Mouse (Mus musculus) thymus, postnatal 25 days (tissue): Measurements from ENCODE around the gene Stx1a.
"Not testable (repeated sequence)": the region's sequence is repeated elsewhere in the genome, so short reads cannot be mapped to it uniquely, and the experiment has no call there.

Experiments
- DNase-seq: peaks from one replicate; pipeline ENCODE4 v3.0.0; 2022

Gene Stx1a

DNA sequence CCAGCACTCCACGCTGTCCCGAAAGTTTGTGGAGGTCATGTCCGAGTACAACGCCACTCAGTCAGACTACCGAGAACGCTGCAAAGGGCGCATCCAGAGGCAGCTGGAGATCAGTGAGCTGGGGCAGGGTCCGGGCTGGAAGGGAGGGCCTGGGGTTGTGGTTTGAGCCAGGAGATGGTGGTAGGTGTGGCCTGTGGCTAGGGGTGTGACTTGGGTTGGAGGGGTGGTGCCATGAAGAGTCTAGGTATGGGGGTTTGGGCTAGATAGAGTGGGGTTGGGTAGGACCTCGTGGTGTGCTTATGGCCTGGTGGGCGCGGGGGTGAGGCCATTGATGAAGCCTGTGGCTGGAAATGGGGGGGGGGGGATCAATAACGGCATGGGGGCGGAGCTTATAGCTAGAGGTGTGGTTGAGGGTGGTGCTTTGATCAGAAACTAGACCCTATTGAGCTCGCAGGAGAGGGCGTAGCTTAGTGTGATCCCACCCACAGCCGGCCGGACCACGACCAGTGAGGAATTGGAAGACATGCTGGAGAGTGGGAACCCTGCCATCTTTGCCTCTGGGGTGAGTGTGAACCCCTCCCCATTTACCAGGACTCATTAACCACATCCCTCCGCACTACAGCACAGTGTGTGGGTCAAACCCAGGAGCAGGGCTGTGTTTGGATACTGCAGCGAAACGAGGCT is 19.0 kb downstream of the Stx1a start:
- DNase-seq, result no peak

DNA sequence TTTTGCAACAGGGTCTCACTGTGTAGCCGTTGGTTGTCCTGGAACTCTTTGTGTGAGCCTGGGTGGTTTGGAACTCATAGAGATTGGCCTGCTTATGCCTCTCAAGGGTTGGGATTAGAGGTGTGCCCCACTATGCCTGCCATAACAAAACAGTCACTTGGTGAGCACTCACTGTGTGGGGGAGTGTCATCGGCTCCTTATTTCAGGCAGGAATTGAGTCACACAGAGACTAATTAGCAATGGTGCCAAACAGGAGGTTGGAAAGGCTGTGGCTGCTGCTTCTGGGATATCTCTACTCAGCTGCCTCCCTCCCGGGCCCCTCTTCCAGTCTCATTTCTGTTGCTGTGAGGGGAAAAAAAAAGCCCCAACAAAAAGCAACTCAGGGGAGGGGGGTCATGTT is 21.3 kb downstream of the Stx1a start:
- DNase-seq, result no peak

DNA sequence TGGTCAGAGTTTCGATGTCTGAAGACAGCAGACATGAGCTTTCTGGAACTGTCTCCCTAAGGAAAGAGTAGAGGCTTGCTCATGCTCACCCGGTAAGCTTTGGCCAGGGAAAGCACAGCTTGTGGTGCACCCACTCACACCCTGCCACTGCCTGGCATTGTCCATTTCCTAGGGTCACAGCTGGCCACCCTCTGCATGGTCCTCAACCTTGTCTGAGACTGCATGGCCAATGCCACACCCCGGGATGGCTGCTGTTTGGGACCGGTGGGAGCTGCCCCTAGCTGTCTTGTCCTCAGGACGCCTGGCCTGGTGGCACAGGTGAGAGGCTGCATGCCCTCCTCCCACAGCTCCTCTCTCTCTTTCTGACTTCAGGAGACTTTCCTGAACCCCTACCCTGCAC is 25.3 kb downstream of the Stx1a start:
- no peak for DNase-seq

DNA sequence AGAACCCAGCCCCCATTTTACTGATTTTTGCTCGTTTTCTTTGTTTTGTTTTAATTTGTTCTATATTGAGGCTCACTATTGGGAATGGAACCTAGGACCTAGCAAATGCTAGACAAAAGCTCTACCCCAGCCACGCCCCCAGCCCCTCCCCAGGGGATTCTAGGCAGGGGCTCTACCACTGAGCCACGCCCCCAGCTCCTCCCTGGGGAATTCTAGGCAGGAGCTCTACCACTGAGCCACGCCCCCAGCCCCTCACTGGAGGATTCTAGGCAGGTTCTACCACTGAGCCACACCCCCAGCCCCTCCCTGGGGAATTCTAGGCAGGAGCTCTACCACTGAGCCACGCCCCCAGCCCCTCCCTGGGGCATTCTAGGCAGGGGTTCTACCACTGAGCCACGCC is 26.0 kb downstream of the Stx1a start:
- not testable (repeated sequence) for DNase-seq

DNA sequence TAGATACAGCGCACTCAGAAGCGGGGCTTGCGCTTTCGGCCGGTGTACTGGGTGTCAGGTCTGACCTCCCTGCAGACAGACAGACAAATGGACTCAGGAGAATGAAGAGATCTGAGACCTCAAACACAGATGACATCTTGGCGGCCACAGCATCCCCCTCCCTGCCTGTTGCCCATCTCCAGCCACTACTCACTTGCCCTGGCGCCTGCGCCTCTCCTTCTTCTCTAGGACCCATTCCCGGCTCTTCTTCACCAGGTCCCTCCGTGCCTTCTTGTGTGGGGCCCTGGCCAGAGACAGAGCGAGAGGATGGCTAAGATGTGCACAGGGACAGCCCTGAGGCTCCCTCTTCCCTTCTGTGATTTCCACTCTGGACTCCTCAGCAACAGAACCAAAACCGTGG is 30.1 kb downstream of the Stx1a start:
- DNase-seq, result no peak

DNA sequence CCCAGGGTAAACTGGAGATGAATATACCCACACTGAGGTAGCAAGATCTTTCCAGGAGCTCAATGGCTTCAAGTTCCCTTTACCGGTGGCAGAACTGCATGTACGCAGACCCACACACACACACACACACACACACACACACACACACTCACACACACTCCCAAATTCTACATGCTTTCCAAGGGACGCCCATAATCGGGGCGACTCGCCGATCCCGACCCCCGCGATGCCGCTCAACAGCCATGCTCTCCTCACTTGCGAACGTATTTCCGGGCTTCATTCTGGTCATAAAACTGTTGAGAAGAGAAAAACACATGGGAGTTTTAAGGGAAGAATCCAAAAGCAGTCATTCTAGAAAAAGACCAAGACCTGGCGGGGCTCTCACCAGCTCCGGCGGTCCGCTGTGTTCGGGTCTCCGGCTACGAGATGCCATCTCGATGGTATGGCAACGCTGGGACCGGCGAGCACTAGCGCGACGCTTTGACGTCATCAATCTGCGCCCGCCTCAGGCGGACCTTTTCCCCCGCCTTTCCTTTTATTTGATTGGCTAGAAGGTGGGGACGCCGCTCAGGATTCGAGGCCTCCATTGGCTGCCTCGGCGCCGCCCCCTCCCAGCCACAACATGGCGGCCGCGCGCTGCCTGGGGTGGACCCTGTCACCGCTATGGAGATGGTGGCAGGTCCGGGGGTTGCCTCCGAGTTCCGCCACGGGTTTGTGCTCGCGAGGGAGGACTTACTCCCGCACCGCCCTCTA is 40.5 kb downstream of the Stx1a start, which contains the start of gene Dnajc30:
Gene Dnajc30 (plus strand): TSS at position 574 of the 753 bp plus-strand sequence.
- DNase-seq, result peak; percentile 96

DNA sequence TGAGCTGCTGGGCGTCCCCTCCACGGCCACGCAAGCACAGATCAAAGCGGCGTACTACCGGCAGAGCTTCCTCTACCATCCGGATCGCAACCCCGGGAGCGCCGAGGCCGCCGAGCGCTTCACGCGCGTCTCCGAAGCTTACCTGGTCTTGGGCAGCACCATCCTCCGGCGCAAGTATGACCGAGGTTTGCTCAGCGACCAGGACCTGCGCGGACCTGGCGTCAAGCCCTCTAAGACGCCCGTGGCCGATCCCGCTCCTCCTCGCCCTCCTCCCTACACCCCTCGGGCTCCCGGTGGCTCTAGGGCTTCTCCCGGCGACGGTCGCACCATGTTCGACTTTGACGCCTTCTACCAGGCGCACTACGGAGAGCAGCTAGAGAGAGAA is 41.1 kb downstream of the Stx1a start:
- no peak for DNase-seq

DNA sequence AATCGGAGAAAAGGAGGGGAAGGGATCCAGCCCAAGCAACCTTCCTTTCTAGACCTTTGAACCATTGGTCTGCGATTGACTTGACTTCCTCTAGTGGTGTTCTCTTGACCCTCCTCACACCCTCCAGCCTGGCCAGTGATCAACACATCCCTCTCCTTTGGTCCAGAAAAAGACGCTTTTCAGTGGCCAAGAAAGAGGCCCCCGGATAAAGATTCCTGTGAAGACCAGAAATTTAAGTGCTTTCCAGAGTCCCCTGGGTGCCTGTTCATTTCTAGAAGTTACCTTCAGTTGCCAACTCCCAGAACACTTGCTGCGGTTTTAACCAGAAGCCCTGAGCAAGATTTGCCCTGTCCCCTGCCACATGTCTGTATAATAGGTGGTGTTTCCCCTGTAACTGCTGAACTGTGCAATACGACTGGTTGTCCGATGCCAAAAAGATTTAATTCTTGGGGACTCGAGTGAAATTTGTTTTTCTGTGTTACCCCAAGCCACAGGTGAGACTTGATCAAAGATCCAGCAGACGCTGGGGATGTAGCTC is 41.7 kb downstream of the Stx1a start, which contains the start of gene Bud23:
Gene Bud23 (minus strand): TSS at position 51 of the 538 bp plus-strand sequence.
- DNase-seq, result not testable (repeated sequence)

DNA sequence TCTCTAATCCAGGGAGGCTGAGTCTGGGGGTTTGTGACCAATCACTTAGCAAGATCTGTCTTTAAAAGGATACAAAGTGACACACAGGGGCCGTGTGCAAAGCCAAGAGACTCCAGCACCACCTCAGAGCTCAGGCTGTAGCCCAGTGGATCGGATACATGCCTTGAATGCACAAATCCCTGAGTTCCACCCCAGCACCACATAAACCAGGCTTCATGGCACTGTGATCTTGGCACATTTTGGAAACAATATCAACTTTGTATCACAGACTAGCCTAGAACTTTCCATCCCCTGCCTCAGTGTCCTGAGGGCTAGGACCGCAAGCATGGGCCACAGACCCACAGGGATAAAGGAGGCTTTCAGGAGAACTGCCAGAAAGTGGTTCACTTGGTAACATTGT is 42.7 kb downstream of the Stx1a start:
- DNase-seq, result no peak

DNA sequence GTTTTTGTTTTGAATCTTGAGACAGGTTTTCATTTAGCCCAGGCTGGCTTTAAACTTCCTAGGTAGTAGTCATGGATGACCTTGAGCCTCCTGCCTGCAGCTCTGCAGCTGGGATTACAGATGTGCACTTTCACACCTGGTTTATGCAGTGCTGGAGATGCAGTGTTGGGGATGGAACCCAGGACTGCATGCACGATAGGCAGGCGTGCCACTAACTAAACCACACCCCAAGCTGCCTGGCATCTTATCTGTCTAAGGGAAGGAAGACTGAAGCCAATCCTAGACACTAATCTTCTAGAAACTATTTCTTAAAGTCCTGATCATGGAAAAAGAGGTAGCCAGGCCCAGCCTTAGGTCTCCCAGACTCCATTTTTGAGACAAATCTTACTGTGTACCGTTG is 47.2 kb downstream of the Stx1a start:
- no peak for DNase-seq

DNA sequence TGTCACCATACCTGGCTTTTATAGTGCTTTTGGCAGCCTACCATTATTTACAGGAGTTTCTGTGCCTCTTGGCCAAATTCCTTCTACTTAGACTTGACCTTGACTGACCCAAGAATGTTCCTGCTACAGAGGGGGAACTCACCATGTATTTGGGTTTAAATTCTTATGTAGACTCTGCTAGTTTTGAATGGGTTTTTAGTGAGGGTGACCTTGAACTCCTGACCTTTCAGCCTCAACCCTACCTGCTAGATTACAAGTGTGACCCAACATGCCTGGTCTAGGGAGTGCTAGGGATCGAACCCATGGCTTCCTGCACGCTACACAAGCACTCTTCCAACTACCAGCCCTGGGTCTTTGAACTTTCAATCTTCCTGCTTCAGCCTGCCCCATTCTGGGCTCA is 48.8 kb downstream of the Stx1a start:
- DNase-seq, result no peak

DNA sequence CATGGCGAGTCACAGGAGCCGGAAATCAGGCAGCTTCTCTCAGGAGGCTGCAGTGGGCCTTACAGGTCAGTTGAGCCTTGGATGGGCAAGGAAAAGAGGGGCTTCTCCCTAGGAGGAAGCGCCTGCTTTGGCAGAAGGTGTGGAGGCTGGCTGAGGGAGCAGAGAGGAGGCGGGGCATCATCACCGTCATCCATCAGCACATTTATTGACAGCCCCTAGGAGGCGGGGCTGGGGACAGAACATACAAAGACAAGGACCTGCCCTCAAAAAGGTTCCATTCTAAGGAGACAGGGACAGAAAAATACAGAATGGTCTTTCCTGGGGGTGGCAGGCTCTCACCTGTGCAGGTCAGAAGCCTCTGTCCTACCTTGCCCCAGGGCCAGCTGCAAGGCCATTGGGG is 49.4 kb downstream of the Stx1a start:
- no peak for DNase-seq

DNA sequence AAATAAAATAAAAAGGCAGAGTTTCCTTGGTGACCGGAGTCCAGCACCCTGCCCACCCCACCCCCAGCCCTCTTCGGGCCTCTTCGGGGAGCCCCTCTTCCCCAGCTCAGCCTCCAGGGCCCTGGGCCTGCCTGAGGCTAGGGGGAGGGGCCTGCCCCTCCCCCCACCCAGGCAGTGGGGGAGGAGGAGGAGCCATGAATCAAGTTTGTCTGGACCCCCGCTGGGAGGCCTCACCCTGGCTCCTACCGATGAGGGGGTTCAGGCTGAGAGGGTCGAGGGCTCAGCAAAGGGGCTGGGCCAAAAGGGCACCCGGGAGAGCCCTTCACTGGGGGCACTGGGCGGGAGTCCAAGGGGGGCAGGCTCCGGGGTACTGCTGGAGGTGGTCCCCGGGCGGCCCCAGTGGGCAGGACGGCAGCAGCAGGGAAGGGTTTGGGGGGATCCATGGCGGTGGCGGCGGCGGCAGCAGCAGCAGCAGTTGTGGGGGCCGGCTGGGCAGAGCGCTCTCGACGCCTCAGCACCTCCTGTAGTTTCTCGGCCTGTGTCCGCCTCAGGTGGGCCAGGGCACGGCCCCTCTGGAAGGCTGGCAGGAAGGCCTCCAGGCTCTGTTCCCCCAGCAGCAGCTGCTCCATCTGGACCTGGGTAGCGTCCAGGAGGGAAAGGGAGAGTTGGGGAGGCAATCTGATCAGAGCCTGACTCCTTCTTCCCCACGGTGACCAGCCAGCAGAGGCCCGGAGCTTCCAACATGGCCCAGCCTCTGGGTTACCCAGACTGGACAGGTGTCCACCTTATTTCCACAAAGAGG is 50.3 kb downstream of the Stx1a start:
- no peak for DNase-seq

DNA sequence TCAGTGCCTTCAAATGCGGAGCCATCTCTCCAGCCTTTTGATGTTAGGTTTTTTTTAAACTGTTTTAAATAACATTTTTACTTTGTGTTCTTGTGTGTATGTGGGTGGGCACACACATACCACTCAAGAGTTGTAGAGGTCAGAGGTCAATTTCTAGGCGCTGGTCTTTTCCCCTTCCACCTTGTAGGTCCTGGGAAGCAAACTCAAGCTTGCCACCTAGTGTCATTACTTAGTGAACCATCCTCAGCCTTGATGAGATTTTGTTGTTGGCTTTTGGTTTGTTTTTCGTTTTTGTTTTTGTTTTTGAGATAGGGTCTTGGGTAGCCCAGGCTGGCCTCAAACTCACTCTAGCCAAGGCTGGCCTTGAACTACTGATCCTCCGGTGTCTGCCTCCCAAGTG is 52.4 kb downstream of the Stx1a start:
- no peak for DNase-seq

DNA sequence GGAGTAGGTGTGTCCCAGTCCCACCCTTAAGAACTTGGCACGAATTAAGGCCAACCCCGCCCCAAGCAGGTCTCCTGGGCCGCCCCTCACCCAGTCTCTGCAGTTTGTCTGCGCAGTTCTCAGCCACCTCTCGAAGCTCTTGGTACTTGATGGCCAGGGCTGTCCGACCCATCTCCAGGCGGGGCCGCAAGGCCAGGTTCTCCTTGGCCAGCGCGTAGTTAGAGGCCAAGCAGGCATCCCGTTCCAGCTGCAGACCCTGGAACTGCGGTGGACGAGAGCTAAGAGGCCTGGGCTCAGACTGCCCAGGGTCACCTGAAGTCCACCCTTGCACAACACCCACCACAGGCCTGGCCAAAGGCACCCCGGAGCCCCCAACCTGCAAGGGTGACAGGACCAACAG is 53.1 kb downstream of the Stx1a start:
- no peak for DNase-seq

DNA sequence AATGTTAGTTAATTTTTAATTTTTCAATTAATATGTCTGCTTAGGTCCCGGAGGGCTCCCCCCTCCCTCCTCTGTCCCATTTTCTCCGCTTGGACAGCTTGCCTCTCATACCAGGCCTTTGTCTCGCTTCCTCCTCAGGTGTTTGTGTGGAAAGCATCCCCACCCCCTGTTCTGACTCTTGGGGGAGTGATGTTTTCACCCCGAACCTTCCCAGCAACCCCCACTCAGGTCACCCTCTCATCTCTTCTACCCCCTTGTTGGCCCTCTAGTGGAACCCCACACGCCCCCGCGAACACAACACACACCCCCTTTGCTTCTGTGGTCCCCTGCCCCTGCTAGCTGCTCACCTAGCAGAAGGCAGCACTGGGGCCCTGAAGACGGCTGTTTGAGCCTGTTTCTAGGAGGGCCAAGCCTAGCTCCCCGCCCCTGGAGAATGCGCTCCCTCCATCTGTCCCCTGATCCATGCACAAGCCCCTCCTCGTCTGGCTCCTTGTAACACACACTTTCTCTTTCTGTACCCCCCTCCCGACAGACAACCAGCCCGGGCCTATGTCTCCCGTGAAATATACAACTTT is 53.7 kb downstream of the Stx1a start:
- DNase-seq, result no peak

DNA sequence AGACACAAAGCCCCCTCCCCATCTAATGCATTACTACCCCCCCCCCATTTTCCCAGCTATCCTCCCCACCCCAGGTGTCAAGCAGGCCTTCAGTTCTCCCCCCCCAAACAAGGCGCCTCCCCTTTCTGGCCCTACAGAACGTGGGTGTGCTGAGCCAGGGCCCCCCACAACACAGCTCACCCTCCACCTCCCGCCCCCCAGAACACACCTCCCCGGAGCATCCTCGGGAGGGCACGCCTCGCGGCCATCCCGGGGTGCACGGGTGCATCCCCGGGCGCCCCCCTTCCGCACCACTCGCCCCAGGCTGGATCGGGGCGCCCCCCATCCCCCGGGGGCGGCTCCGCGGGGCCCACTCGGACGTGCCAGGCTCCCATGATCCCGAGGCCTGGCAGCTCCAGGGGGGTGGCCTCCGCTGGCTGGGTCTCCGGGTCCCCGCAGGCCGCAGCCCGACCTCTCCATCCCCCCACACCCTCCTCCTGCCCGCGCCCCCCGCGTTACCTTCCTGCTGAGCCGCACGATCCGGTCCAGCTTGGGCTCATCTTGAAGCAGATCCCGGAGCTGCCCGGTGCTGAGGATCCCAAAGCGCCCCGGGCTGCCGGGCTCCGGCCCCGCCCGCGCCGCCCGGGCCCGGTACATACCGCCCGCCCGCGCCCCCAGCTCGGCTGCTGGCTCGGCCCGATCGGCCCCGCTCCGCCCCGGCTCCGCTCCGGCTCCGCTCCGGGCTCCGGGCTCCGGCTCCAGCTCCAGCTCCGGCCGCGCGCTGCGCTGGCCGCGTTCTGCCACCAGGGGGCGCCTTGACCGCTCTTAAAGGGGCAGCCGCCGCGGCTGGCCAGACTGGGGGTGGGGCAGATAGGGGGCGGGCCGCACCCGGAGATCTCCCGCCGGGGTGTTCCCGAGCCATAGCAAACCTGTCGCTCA is 54.5 kb downstream of the Stx1a start, which contains the start of gene Vps37d:
Gene Vps37d (minus strand): TSS at position 703 of the 918 bp plus-strand sequence.
- DNase-seq, result peak; percentile 89

DNA sequence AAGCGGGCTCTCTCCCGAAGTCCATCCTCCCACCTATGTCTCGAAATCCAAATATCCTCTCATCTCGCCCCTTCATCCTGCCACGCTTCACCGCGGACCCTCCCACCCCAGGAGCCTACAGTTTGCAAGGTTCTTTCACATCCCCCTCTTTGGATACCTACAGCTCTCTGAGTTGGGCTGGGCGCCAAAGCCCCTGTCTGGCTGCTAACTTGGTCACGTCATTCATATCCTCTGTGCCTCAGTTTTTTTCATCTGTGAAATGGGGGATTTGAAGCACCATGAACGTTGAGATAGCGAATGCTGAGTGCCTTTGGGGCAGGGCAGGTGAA is 55.2 kb downstream of the Stx1a start:
- DNase-seq, result no peak

DNA sequence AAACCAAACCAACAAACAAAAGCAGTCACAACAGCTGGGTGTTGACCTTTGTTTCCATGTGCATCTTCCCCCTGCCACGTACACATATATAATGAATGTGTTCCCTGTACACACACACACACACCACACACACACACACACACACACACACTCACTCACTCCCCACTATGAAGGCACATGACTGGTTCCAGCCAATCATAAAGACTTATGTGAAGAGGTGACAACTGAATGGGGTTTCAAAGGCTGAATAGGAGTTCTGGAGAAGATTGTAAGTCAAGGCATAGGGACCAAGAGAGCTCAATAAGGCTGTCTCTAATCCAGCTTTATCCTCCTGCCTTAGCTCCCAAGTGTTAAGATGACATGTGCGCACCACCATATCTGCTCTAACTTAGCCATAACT is 56.3 kb downstream of the Stx1a start:
- DNase-seq, result no peak

DNA sequence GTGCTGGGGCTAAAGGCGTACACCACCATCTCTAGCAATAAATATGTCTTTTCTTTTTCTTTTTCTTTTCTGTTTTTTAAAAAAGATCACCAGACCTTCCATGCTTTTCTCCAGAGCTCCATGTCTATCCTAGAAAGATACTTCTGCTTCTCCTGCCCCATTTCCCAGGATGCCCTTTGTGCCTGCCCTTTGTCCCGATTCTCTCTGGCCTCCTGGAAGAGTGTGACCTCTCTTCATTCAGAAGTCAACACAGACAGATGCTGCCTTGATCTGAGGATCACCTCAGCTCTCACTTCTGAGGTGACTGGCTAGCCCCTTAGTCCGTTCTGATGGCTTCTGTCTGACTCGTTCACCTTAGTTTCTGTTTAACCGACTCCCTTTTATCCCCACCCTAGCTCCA is 57.3 kb downstream of the Stx1a start:
- DNase-seq, result no peak

DNA sequence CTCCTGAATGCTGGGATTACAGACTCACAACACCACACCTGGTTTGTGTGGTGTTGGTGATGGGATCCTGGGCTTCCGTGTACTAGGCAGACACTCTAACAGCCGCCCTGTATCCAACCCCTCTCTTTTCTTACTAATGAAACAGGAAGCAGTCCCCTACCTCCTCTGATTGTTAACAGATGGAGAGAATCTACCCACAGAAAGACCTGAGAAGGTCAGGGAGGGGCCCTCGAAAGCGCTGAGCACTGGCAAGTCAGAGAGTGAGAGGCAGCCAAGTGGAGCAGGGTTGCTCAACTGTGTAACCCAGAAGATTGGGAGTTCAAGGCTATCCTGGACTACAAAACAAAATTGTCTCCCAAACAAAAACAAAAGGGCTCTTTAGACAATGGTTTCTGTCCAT is 63.6 kb downstream of the Stx1a start:
- DNase-seq, result no peak

DNA sequence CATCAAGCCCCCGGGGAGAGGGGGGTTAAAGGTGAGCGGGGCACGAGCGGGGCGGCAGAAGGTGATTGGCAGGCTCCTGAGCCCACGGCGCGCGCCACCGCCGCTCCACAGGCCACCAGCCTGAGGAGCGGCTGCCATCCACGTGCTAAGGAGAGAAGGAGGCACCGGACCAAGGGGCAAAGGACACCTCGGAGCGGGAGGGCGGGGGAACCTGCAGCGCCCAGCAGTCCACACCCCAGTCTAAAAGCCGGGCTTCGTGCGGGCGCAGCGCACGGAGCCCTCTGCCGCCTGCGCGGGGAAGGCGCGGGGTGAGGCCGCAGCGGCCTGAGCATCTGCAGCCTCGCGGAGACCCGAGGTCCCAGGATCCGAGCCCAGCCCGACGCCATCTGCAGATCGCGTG is 66.4 kb downstream of the Stx1a start, which contains the start of gene Mlxipl:
Gene Mlxipl (plus strand): TSS at position 238 of the 400 bp plus-strand sequence.
- DNase-seq, result no peak
